In the genomic region with DNA sequence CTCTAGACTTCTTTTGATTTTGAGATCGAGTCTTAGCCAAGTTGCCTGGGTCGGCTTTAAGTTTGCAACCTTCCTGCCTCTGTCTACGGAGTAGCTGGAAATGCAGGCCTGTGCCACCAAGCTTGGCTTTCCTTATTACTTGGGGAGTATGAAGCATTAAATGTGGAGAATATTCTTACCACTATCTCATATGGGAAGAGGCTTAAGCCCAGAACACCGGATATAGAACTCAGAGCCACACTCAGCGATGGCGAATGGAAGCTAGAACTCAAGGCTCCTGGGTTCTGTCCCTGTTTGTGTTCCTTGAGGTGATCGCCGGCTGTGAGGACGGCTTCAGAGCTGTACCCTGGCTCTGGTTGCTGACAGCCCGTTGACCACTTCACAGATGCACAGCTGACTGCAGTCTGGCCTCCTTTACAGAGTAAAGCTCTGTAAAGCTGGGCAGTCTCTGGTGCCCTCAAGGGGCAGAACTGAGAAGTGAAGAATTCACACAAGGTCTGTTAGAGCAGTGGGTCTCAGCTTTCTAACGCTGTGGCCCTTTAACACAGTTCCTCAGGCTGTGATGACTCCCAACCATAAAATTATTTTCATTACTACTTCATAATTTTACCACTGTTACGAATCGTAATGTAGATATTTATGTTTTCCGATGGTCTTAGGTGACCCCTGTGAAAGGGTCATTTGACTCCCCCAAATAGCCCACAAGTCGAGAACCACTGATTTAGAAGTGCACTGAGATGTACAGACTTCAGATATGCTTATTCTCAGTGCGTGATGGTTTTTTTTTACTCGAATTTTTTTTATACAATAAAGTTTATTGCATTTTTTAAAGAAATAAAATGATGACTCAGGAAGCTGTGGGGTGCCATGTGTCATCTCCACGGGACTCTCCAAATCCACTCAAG, we compare ENCODE assay signal across 8 mouse cellular contexts. TPM values are rescaled to one million over a fixed set of nuclear protein-coding genes. Genes with fewer than 3 reads are reported as not detected.
DNase-seq lines count a peak whose midpoint lies in the region; ATAC-seq lines count a peak whose summit lies in the region.

No protein-coding gene starts in this region.

- H3K4me1 ChIP-seq in embryonic facial prominence, embryonic 10.5 days = no peaks in the 10 kb centered on the region
- H3K4me1 ChIP-seq in limb, embryonic 11.5 days (ENCODE audit: control insufficient read depth, insufficient read depth, low read length) = no peaks in the 10 kb centered on the region
- no peaks in the 10 kb centered on the region for H3K4me1 ChIP-seq in midbrain, embryonic 16.5 days (ENCODE audit: control insufficient read depth, insufficient read depth, low read length)

- H3K27ac ChIP-seq in embryonic facial prominence, embryonic 10.5 days (replicated peaks) = no peak overlapping the region
- H3K27ac ChIP-seq in limb, embryonic 11.5 days (replicated peaks; ENCODE audit: low read depth, low read length) = no peak overlapping the region
- H3K27ac ChIP-seq in midbrain, embryonic 16.5 days (ENCODE audit: low read length) = no peak overlapping the region

- no peaks in the 10 kb centered on the region for H3K36me3 ChIP-seq in embryonic facial prominence, embryonic 10.5 days (replicated peaks)
- H3K36me3 ChIP-seq in limb, embryonic 11.5 days (ENCODE audit: control insufficient read depth, insufficient read depth, low read length) = no peaks in the 10 kb centered on the region
- H3K36me3 ChIP-seq in midbrain, embryonic 16.5 days (ENCODE audit: control insufficient read depth, insufficient read depth, low read length) = no peaks in the 10 kb centered on the region

- no peak overlapping the region for H3K4me3 ChIP-seq in embryonic facial prominence, embryonic 10.5 days
- no peak overlapping the region for H3K4me3 ChIP-seq in limb, embryonic 11.5 days (ENCODE audit: low read depth, low read length)
- no peak overlapping the region for H3K4me3 ChIP-seq in midbrain, embryonic 16.5 days (ENCODE audit: low read depth, low read length)

- DNase-seq in urinary bladder, adult 18-20 months (ENCODE audit: low spot score in 2 of 2) = peak; percentile 10 to 53
- DNase-seq in urinary bladder, adult 2 months (ENCODE audit: low spot score) = no peak
- peak; percentile 76 for DNase-seq in embryonic facial prominence, embryonic 10.5 days (ENCODE audit: low spot score)
- DNase-seq in heart, adult 8-10 months (ENCODE audit: low spot score) = peak; percentile 47
- DNase-seq in kidney, adult 9 months = peak; percentile 74
- peak; percentile 84 for DNase-seq in limb, embryonic 11.5 days (ENCODE audit: low spot score)
- peak; percentile 62 to 78 for DNase-seq in spleen, postnatal 4 days (ENCODE audit: low spot score in 2 of 2)

- H3K9ac ChIP-seq in limb, embryonic 11.5 days (ENCODE audit: low read length) = no peak overlapping the region
- no peak overlapping the region for H3K9ac ChIP-seq in midbrain, embryonic 16.5 days (ENCODE audit: low read depth, low read length)

- no peaks in the 10 kb centered on the region for H3K27me3 ChIP-seq in embryonic facial prominence, embryonic 10.5 days (replicated peaks; ENCODE audit: low read depth, poor library complexity, severe bottlenecking)
- H3K27me3 ChIP-seq in limb, embryonic 11.5 days (ENCODE audit: control insufficient read depth, insufficient read depth, low read length) = no peaks in the 10 kb centered on the region
- no peaks in the 10 kb centered on the region for H3K27me3 ChIP-seq in midbrain, embryonic 16.5 days (ENCODE audit: control insufficient read depth, insufficient read depth, low read depth, low read length)

- peak; percentile 87 for ATAC-seq in limb, embryonic 11.5 days (ENCODE audit: insufficient number of reproducible peaks, low FRiP score, low TSS enrichment, low read depth)
- ATAC-seq in midbrain, embryonic 16.5 days = peak; percentile 99

- H3K4me2 ChIP-seq in limb, embryonic 11.5 days (ENCODE audit: low read depth, severe bottlenecking) = no peak overlapping the region
- H3K4me2 ChIP-seq in midbrain, embryonic 16.5 days (ENCODE audit: low read length) = no peak overlapping the region

- no peaks in the 10 kb centered on the region for H3K9me3 ChIP-seq in embryonic facial prominence, embryonic 10.5 days
- H3K9me3 ChIP-seq in limb, embryonic 11.5 days (ENCODE audit: control insufficient read depth, low read length) = no peaks in the 10 kb centered on the region
- no peaks in the 10 kb centered on the region for H3K9me3 ChIP-seq in midbrain, embryonic 16.5 days (replicated peaks; ENCODE audit: control insufficient read depth, low read length, poor library complexity, severe bottlenecking)

- 64% methylated on average over 18 of the region's 18 CpGs for WGBS in embryonic facial prominence, embryonic 10.5 days
- WGBS in limb, embryonic 11.5 days = 61% methylated on average over 18 of the region's 18 CpGs
- 59% methylated on average over 18 of the region's 18 CpGs for WGBS in midbrain, embryonic 16.5 days

RNA-seq across cellular contexts. Expression of gene Nos1ap, which starts 23.6 kb away (rescaled TPM):
- 7.8 and 10.8 TPM in 2 replicates for polyA plus RNA-seq in urinary bladder, adult 2 months (2012; rRNA removed)
- 6.5 and 8.9 TPM in 2 replicates for polyA plus RNA-seq in embryonic facial prominence, embryonic 10.5 days (2016; fragmentation: Nextera tagmentation; extraction: Ambion mirVana)
- total RNA-seq in heart, adult 8-10 months (2022) = 10 to 100 TPM; 22.5 to 27.8 (median 25.2) TPM
- polyA plus RNA-seq in limb, embryonic 11.5 days (2014; fragmentation: Nextera tagmentation; extraction: Ambion mirVana) = 5.6 and 6.1 TPM in 2 replicates
- polyA plus RNA-seq in midbrain, embryonic 16.5 days (2015; fragmentation: Nextera tagmentation; extraction: Ambion mirVana) = 24.0 and 24.6 TPM in 2 replicates

RNA-seq across cellular contexts. Expression of gene Olfml2b, which starts 31.1 kb away (rescaled TPM):
- 37.8 and 39.7 TPM in 2 replicates for polyA plus RNA-seq in urinary bladder, adult 2 months (2012; rRNA removed)
- 5.5 and 6.0 TPM in 2 replicates for polyA plus RNA-seq in embryonic facial prominence, embryonic 10.5 days (2016; fragmentation: Nextera tagmentation; extraction: Ambion mirVana)
- total RNA-seq in heart, adult 8-10 months (2022) = 10 to 100 TPM in 1 of 4 experiments, 1 to 10 TPM in 3; 4.4 to 14.8 (median 7.6) TPM
- 13.8 and 14.7 TPM in 2 replicates for polyA plus RNA-seq in limb, embryonic 11.5 days (2014; fragmentation: Nextera tagmentation; extraction: Ambion mirVana)
- polyA plus RNA-seq in midbrain, embryonic 16.5 days (2015; fragmentation: Nextera tagmentation; extraction: Ambion mirVana) = 4.2 and 5.1 TPM in 2 replicates
